Mouse (Mus musculus): ENCODE results near the gene Trmt1. TPM values are rescaled to one million over a fixed set of nuclear protein-coding genes. Genes with fewer than 3 reads are reported as not detected.
A peak's percentile ranks its signal among the peaks of the same experiment; 100 is the strongest.
"Not testable (repeated sequence)": the region's sequence is repeated elsewhere in the genome, so short reads cannot be mapped to it uniquely, and the experiment has no call there.

Gene Trmt1
- polyA plus RNA-seq, 1 experiment, result 25.1 TPM

GRCm38 (mm10) chr8:84664566-84665384, 21.3 kb upstream of the Trmt1 start:
- H3K27ac ChIP-seq (replicated peaks; ENCODE audit: low read depth, low read length), result peak overlapping the region; percentile 97
- H3K4me3 ChIP-seq (ENCODE audit: insufficient read depth, low read depth, low read length), result peak overlapping the region; percentile 83
- H3K4me1 ChIP-seq (ENCODE audit: control insufficient read depth, insufficient read depth, insufficient read length, low read length), result no peaks in the 10 kb centered on the region; the same call in 1 of the 2 replicates

DNA sequence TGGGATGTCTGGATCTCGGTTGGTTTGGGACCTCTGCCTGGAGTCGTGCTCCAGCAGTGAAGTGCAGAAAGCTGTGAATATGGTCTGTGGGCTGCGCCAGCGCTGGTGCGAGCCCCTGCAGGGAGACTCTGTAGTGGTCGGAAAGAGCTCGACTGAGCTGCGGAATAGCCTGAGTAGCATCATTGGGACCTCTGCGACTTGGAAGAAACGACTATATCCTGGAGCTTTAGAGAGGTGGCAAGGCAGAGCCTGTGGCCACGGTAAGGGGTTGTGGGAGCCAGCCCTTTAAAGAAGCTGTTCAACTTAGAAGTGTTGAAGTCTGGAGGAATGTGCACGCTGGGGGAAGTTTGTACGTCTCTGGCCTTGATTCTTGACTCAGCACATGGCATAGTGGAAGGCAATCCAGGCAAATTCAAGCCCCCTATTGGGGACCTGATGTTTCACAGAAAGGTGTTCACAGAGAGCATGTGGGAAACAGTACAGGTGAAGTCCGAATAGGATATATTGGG, 20.7 kb upstream of the Trmt1 start:
- Histone ChIP-seq H3K27ac (replicated peaks; ENCODE audit: low read depth, low read length) (peak overlapping the region; percentile 43; the same call in 1 of the 2 replicates), H3K4me1 (ENCODE audit: control insufficient read depth, insufficient read depth, insufficient read length, low read length) (no peaks in the 10 kb centered on the region; the same call in 1 of the 2 replicates), H3K4me3 (ENCODE audit: insufficient read depth, low read depth, low read length) (peak overlapping the region; percentile 83)

GRCm38 (mm10) chr8:84668081-84668480, 18.0 kb upstream of the Trmt1 start:
- Histone ChIP-seq H3K27ac (replicated peaks; ENCODE audit: low read depth, low read length) (no peak overlapping the region), H3K4me1 (ENCODE audit: control insufficient read depth, insufficient read depth, insufficient read length, low read length) (no peaks in the 10 kb centered on the region; the same call in 1 of the 2 replicates), H3K4me3 (ENCODE audit: insufficient read depth, low read depth, low read length) (no peak overlapping the region)

DNA sequence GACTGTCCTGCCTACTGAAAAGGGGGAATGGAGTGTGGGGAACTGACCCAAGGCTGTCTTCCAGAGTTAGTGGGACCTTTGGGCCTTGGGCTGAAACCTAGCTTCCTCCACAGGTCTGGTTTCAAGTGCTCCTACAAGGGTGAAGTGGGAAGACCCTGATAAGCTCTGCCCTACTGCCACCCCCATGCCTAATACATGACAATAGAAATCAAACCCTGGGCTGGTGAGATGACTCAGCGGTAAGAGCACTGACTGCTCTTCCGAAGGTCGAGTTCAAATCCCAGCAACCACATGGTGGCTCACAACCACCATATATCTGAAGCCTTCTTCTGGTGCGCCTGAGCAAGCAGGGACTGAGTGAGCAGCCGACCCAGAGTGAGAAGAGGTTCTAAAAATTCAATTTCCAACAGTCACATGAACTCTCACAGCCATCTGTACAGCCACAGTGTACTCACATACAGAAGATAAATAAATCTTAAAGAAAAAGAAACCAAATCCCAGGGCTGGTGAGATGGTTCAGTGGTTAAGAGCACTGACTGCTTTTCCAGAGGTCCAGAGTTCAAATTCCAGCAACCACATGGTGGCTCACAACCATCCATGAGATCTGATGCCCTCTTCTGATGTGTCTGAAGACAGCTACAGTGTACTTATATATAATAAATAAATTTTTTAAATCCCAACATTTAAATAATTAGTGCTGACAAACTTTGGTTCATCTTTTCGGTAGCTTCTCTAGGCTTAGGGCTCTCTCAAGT, 17.2 kb upstream of the Trmt1 start:
- no peak overlapping the region for H3K4me3 ChIP-seq (ENCODE audit: insufficient read depth, low read depth, low read length)
- H3K4me1 ChIP-seq (ENCODE audit: control insufficient read depth, insufficient read depth, insufficient read length, low read length), result no peaks in the 10 kb centered on the region; the same call in 1 of the 2 replicates
- H3K27ac ChIP-seq (replicated peaks; ENCODE audit: low read depth, low read length), result no peak overlapping the region

DNA sequence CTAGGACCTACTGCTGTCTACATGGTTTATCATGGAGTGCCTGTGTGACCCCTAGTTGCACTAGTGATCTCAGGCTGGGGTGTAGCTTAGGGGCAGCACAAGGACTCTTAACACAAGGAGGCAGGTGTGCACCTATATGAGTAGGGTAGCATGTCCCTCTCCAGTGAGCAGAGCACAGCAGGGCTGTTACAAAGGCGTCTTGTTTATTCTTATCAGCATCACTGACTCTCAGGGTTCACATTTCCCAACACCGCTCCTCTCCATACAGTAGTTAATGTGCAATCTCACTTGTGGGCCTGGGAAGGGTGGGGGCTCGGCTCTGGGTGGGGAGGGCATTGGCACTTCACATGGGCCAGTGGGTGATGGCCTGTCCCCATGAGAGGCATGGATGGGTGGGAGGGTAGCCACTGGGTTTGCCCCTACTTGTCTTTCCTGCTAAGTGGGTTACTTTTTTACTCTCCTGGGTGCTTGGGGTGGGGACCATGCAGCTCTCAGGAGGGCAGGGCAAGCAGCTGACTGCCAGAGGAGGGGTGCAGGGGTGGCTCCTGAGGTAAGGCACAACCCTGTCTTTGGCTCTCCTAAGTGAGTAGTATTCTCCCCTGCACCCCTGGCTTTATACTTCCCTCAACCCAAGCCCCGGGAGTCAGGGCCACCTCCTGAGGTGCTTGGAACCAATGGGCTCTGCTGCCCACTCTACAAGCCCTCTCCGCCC, 15.7 kb upstream of the Trmt1 start:
- not testable (repeated sequence) for H3K4me1 ChIP-seq (ENCODE audit: control insufficient read depth, insufficient read depth, insufficient read length, low read length); H3K27ac ChIP-seq (replicated peaks; ENCODE audit: low read depth, low read length); H3K4me3 ChIP-seq (ENCODE audit: insufficient read depth, low read depth, low read length)

GRCm38 (mm10) chr8:84677305-84677704, 8.8 kb upstream of the Trmt1 start:
- H3K27ac ChIP-seq (replicated peaks; ENCODE audit: low read depth, low read length), result no peak overlapping the region
- no peaks in the 10 kb centered on the region for H3K4me1 ChIP-seq (ENCODE audit: control insufficient read depth, insufficient read depth, insufficient read length, low read length)
- H3K4me3 ChIP-seq (ENCODE audit: insufficient read depth, low read depth, low read length), result no peak overlapping the region

GRCm38 (mm10) chr8:84681476-84681875, 4.6 kb upstream of the Trmt1 start:
- Histone ChIP-seq H3K27ac (replicated peaks; ENCODE audit: low read depth, low read length) (no peak overlapping the region), H3K4me1 (ENCODE audit: control insufficient read depth, insufficient read depth, insufficient read length, low read length) (peaks cover 13% of the 10 kb centered on the region), H3K4me3 (ENCODE audit: insufficient read depth, low read depth, low read length) (no peak overlapping the region)

DNA sequence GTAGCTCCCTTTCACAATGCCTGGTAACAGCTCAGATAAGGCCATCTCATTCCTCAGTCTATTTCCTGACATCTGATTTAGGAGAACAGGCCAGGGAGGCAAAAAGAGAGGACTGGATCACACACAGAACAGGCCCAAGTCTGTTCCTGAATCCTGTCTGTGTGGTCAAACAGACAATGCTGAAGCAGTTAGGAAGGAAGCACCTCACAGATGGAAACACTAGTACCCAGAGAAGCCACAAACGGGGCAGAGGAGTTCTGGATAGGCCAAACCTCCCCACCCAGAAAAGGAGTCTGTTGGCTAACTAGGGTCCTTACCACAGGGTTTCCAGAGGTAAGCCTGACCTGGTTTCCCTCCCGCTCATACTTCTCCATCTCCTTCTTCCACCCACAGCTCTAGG, 3.9 kb upstream of the Trmt1 start:
- Histone ChIP-seq H3K4me1 (ENCODE audit: control insufficient read depth, insufficient read depth, insufficient read length, low read length) (peaks cover 15% of the 10 kb centered on the region), H3K27ac (replicated peaks; ENCODE audit: low read depth, low read length) (no peak overlapping the region), H3K4me3 (ENCODE audit: insufficient read depth, low read depth, low read length) (no peak overlapping the region)

GRCm38 (mm10) chr8:84684537-84684936, 1.6 kb upstream of the Trmt1 start:
- H3K4me1 ChIP-seq (ENCODE audit: control insufficient read depth, insufficient read depth, insufficient read length, low read length), result peaks cover 15% of the 10 kb centered on the region
- H3K27ac ChIP-seq (replicated peaks; ENCODE audit: low read depth, low read length), result no peak overlapping the region
- H3K4me3 ChIP-seq (ENCODE audit: insufficient read depth, low read depth, low read length), result no peak overlapping the region

- Histone ChIP-seq H3K4me1 (ENCODE audit: control insufficient read depth, insufficient read depth, insufficient read length, low read length) (peaks cover 15% of the 10 kb centered on the region), H3K4me3 (ENCODE audit: insufficient read depth, low read depth, low read length) (peak overlapping the region; percentile 99), H3K27ac (replicated peaks; ENCODE audit: low read depth, low read length) (peak overlapping the region; percentile 71; the same call in 1 of the 2 replicates)
Measured at GRCm38 (mm10) chr8:84687003-84687704, 1.0 kb downstream of the Trmt1 start.

GRCm38 (mm10) chr8:84687705-84688100, 1.6 kb downstream of the Trmt1 start, which contains the start of gene Nacc1:
Gene Nacc1, minus strand, starts transcription at chr8:84687862.
- H3K4me3 ChIP-seq (ENCODE audit: insufficient read depth, low read depth, low read length), result peak within 1 kb of the TSS; percentile 99
- peak within 1 kb of the TSS; percentile 79 for H3K27ac ChIP-seq (replicated peaks; ENCODE audit: low read depth, low read length)
- H3K4me1 ChIP-seq (ENCODE audit: control insufficient read depth, insufficient read depth, insufficient read length, low read length), result peaks cover 15% of the 10 kb centered on the region

- Histone ChIP-seq H3K4me1 (ENCODE audit: control insufficient read depth, insufficient read depth, insufficient read length, low read length) (peaks cover 15% of the 10 kb centered on the region), H3K27ac (replicated peaks; ENCODE audit: low read depth, low read length) (no peak overlapping the region), H3K4me3 (ENCODE audit: insufficient read depth, low read depth, low read length) (peak overlapping the region; percentile 67)
Measured at GRCm38 (mm10) chr8:84689091-84689915, 3.2 kb downstream of the Trmt1 start.

DNA sequence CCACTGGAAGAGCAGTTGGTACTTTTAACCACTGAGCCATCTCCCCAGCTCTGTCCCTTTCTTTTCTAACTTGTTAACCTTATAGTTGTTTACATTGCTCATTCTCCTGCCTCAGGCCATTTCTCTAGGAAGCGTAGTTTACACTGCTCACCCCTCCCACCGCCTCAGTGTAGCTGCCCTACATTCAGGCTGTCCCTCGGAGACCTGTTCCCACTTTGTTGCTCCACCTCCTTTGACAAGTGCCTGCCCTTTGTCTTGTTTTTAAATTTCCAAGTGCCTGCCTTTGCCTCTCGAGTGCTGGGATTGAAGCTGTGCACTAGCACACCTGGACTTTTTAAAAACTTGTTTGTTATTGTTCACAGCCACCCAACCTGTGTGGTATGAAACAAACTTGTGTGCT, 7.2 kb downstream of the Trmt1 start:
- Histone ChIP-seq H3K27ac (replicated peaks; ENCODE audit: low read depth, low read length) (no peak overlapping the region), H3K4me1 (ENCODE audit: control insufficient read depth, insufficient read depth, insufficient read length, low read length) (no peaks in the 10 kb centered on the region), H3K4me3 (ENCODE audit: insufficient read depth, low read depth, low read length) (no peak overlapping the region)

GRCm38 (mm10) chr8:84695140-84695539, 9.0 kb downstream of the Trmt1 start:
- Histone ChIP-seq H3K4me1 (ENCODE audit: control insufficient read depth, insufficient read depth, insufficient read length, low read length) (0 out of 2 replicates have a peak, but pooled peaks cover under 1% of the 10 kb centered on the region), H3K27ac (replicated peaks; ENCODE audit: low read depth, low read length) (no peak overlapping the region), H3K4me3 (ENCODE audit: insufficient read depth, low read depth, low read length) (no peak overlapping the region)

All from brown adipose tissue, adult 24 weeks (tissue).